Mouse (Mus musculus) embryo, embryonic 11 days (tissue): ENCODE results near the gene Trp53bp1.

Source experiments
- DNase-seq: peaks from one replicate; pipeline ENCODE4 v3.0.0-alpha.2; 2015

Gene Trp53bp1

GRCm38 (mm10) chr2:121271236-121271927 lies at the start of gene Trp53bp1:
TSS of gene Trp53bp1 (minus strand) at chr2:121271407.
- DNase-seq, result peak; percentile 96

GRCm38 (mm10) chr2:121316278-121316677 lies 45.1 kb upstream of the Trp53bp1 start:
- DNase-seq, result no peak

- DNase-seq, result peak; percentile 26
These were observed 37.8 kb upstream of the Trp53bp1 start for GRCm38 (mm10) chr2:121308997-121309416.

- DNase-seq, result no peak
These were observed 28.8 kb upstream of the Trp53bp1 start for GRCm38 (mm10) chr2:121300036-121300435.

GRCm38 (mm10) chr2:121299471-121299870 lies 28.3 kb upstream of the Trp53bp1 start:
- DNase-seq, result no peak

GRCm38 (mm10) chr2:121298131-121298530 lies 26.9 kb upstream of the Trp53bp1 start:
- DNase-seq, result peak; percentile 52

GRCm38 (mm10) chr2:121297701-121298100 lies 26.5 kb upstream of the Trp53bp1 start:
- peak; percentile 9 for DNase-seq

GRCm38 (mm10) chr2:121296754-121297231 lies 25.6 kb upstream of the Trp53bp1 start:
- DNase-seq, result no peak

- peak; percentile 58 for DNase-seq
These were observed 24.7 kb upstream of the Trp53bp1 start for GRCm38 (mm10) chr2:121295608-121296571.

- DNase-seq, result peak; percentile 76
These were observed 23.8 kb upstream of the Trp53bp1 start for GRCm38 (mm10) chr2:121294753-121295607.

- peak; percentile 25 for DNase-seq
These were observed 23.0 kb upstream of the Trp53bp1 start for GRCm38 (mm10) chr2:121294182-121294581.

GRCm38 (mm10) chr2:121292316-121293013 lies 21.3 kb upstream of the Trp53bp1 start:
- DNase-seq, result no peak

GRCm38 (mm10) chr2:121289730-121290540 lies 18.7 kb upstream of the Trp53bp1 start:
- peak; percentile 43 for DNase-seq

- DNase-seq, result peak; percentile 99
These were observed 17.9 kb upstream of the Trp53bp1 start, which contains the start of gene Map1a for GRCm38 (mm10) chr2:121288901-121289729. TSS of gene Map1a (plus strand) at chr2:121289600.

- DNase-seq, result no peak
These were observed 16.6 kb upstream of the Trp53bp1 start for GRCm38 (mm10) chr2:121287850-121288249.

- DNase-seq, result peak; percentile 13
These were observed 815 bp upstream of the Trp53bp1 start for GRCm38 (mm10) chr2:121271928-121272516.

GRCm38 (mm10) chr2:121270521-121271235 lies 529 bp downstream of the Trp53bp1 start:
- peak; percentile 82 for DNase-seq

- no peak for DNase-seq
These were observed 2.8 kb downstream of the Trp53bp1 start for GRCm38 (mm10) chr2:121268446-121268845.

- DNase-seq, result no peak
These were observed 21.4 kb downstream of the Trp53bp1 start for GRCm38 (mm10) chr2:121249758-121250157.
